Mouse (Mus musculus): ENCODE data around the gene Rhot1. TPM values are rescaled to one million over a fixed set of nuclear protein-coding genes. Genes with fewer than 3 reads are reported as not detected.
"Not testable (repeated sequence)": the region's sequence is repeated elsewhere in the genome, so short reads cannot be mapped to it uniquely, and the experiment has no call there.

The Rhot1 gene
- polyA plus RNA-seq, 1 experiment from 2014 or later = 67.4 TPM

DNA sequence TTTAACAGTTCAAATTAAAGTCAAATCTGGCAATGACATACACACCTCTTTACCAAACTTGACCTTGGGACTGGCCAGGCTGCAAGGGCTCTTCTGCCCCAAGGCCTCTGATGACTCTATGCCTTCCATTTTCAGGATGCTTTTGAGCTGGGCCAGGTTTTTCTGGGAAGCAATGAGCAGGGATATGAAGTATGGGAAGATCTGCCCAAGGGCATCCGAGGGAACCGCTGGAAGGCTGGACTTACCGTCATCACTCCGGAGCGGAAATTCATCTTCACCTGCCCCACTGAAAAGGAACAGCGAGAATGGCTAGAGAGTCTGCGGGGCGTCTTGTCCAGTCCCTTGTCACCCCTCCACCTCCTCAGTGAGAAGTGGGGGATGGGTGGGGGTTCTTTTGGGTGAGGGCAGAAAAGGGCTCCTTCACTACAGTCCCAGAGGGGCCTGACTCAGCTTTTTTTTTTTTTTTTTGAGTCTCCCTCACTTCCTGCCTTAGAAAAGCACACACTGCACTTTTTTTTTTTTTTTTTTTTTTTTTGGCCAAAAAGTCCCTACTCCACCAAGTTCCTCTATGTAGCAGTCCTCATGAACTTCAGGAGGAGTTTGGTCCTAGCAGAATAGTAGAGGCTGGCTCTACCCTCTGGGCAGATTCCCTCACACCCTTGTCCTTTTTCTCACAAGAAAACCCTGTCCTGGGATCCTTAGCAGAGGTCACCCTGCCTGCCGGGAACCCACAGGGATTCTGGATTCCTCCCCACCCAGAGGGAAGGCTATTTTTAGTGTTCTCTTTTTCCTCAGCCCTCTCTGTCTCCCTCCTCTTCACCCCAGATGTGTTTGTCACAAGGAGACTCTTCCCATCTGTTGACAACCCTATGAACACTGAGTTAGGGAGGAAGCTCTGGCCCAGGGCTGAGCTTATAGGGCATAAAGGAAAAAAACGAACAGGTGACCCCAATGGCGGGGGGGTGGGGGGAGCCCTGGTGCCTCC lies 31.6 kb upstream of the Rhot1 start:
- Histone ChIP-seq H3K4me1 (replicated peaks) (no peaks in the 10 kb centered on the region), H3K27me3 (no peaks in the 10 kb centered on the region), H3K4me3 (no peak overlapping the region), H3K9me3 (no peaks in the 10 kb centered on the region), H3K9ac (no peak overlapping the region), H3K4me2 (no peak overlapping the region), H3K27ac (replicated peaks) (no peak overlapping the region), H3K36me3 (no peaks in the 10 kb centered on the region)
- ATAC-seq (ENCODE audit: low FRiP score, low read depth) = no peak
- WGBS = 77% methylated on average over 11 of the region's 11 CpGs

- Histone ChIP-seq H3K4me2 (no peak overlapping the region), H3K4me3 (no peak overlapping the region), H3K9me3 (no peaks in the 10 kb centered on the region), H3K27me3 (no peaks in the 10 kb centered on the region), H3K36me3 (no peaks in the 10 kb centered on the region), H3K27ac (replicated peaks) (no peak overlapping the region), H3K4me1 (replicated peaks) (no peaks in the 10 kb centered on the region), H3K9ac (no peak overlapping the region)
- 87% methylated on average over 8 of the region's 8 CpGs for WGBS
- ATAC-seq (ENCODE audit: low FRiP score, low read depth) = no peak
Measured at GRCm38 (mm10) chr11:80178316-80178715, 30.5 kb upstream of the Rhot1 start.

DNA sequence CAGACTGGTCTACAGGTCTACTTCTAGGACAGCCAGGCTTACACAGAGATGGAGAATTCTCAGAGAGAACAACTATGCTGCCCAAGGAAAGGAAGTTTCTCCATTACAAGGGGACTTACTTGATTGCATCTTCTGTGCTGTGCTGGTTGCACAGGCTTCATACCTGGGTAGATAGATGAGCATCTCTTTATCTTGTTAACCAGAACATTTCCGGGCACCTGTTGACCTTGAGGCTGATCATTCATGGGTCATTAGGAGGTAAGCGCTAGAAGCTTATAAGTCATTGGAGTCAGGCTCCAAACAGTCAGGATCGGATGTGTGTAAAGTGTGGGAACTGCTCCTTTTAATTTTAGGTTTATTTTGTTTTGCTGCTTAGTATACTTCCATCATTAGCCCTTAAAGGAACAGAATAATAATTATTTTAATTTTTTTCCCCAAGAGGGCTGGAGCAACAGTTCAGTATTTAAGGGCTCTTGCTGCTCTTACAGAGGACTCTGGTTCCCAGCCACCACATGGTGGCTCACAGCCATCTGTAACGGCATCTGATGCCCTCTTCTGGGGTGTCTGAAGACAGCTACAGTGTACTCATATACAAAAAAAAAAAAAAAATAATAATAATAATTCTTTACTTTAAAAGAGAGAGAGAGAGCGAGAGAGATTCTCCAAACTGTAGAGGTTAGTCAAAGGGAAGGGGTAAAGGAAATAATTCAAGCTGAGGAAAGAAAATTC lies 27.6 kb upstream of the Rhot1 start:
- H3K9me3 ChIP-seq = no peaks in the 10 kb centered on the region
- no peak for ATAC-seq (ENCODE audit: low FRiP score, low read depth)
- H3K27me3 ChIP-seq = no peaks in the 10 kb centered on the region
- H3K9ac ChIP-seq = no peak overlapping the region
- no peak overlapping the region for H3K4me3 ChIP-seq
- no peak overlapping the region for H3K27ac ChIP-seq (replicated peaks)
- H3K36me3 ChIP-seq = no peaks in the 10 kb centered on the region
- no peak overlapping the region for H3K4me2 ChIP-seq
- no peaks in the 10 kb centered on the region for H3K4me1 ChIP-seq (replicated peaks)
- 80% methylated on average over 5 of the region's 5 CpGs for WGBS

DNA sequence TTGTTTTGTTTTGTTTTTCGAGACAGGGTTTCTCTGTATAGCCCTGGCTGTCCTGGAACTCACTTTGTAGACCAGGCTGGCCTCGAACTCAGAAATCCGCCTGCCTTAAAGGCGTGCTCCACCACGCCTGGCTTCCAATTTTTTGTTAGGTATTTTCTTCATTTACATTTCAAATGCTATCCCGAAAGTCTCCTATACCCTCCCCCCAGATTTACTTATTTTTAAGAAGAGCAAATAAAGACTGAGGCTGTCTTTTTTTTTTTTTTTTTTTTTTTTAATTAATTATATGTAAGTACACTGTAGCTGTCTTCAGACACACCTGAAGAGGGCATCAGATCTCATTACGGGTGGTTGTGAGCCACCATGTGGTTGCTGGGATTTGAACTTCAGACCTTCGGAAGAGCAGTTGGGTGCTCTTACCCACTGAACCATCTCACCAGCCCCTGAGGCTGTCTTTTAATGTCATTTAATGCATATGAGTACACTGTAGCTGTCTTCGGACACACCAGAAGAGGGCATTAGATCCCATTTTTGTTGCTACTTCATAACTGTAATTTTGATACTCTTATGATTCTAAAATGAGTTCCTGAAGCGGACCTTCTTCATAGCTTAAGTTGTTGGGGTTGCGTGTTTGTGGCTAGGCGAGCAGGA lies 25.6 kb upstream of the Rhot1 start:
- H3K27me3 ChIP-seq; H3K36me3 ChIP-seq; H3K4me1 ChIP-seq (replicated peaks); H3K9me3 ChIP-seq: not testable (repeated sequence)
- peak overlapping the region; percentile 70; the same call in 1 of the 2 replicates for H3K9ac ChIP-seq
- 0 out of 2 replicates have a peak overlapping the region, but pooled peaks have one; percentile 75 for H3K27ac ChIP-seq (replicated peaks)
- peak overlapping the region; percentile 55 for H3K4me3 ChIP-seq
- ATAC-seq (ENCODE audit: low FRiP score, low read depth) = peak; percentile 38; the same call in 1 of the 2 replicates
- 45% methylated on average over 12 of the region's 12 CpGs for WGBS
- peak overlapping the region; percentile 78 for H3K4me2 ChIP-seq

- Histone ChIP-seq H3K4me2 (peak within 1 kb of the TSS; percentile 78), H3K4me1 (replicated peaks) (no peaks in the 10 kb centered on the region), H3K9ac (peak within 1 kb of the TSS; percentile 70), H3K36me3 (no peaks in the 10 kb centered on the region), H3K27me3 (no peaks in the 10 kb centered on the region), H3K9me3 (no peaks in the 10 kb centered on the region), H3K4me3 (peak within 1 kb of the TSS; percentile 55), H3K27ac (replicated peaks) (peak within 1 kb of the TSS; percentile 75; the same call in 1 of the 2 replicates)
- WGBS = 4% methylated on average over 33 of the region's 33 CpGs
- peak; percentile 88 for ATAC-seq (ENCODE audit: low FRiP score, low read depth)
Measured at GRCm38 (mm10) chr11:80183705-80184255, 25.0 kb upstream of the Rhot1 start, which contains the start of gene Rnf135. Rnf135 (plus strand) TSS chr11:80183851.

DNA sequence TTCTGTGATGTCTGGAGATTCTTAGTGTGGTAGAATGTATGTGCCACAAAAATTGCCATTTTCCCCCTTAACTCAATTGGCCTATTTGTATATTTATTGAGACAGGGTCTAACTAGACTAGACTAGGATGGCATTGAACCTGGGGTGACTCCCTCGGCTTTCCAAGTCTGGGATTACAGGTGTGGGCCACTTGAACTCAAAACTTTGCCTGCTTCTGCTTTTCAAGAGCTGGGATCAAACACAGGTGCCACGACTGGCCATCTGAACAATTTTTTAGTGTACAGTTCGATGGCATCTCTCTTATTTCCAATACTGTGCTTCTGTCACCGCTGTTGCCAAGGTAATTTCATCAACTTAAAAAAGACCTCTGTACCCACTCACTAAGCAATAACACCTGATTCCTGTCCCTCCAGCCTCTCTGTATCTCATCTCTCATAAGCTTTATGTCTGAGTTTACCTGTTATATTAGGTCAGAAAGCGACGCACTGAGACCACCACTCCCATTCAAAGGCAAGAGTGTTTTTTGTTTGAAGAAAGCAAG lies 24.2 kb upstream of the Rhot1 start:
- Histone ChIP-seq H3K27me3 (no peaks in the 10 kb centered on the region), H3K4me1 (replicated peaks) (no peaks in the 10 kb centered on the region), H3K9ac (no peak overlapping the region), H3K4me2 (peak overlapping the region; percentile 78), H3K4me3 (peak overlapping the region; percentile 55), H3K9me3 (no peaks in the 10 kb centered on the region), H3K36me3 (no peaks in the 10 kb centered on the region), H3K27ac (replicated peaks) (peak overlapping the region; percentile 75; the same call in 1 of the 2 replicates)
- WGBS = 89% methylated on average over 6 of the region's 6 CpGs
- no peak for ATAC-seq (ENCODE audit: low FRiP score, low read depth)

DNA sequence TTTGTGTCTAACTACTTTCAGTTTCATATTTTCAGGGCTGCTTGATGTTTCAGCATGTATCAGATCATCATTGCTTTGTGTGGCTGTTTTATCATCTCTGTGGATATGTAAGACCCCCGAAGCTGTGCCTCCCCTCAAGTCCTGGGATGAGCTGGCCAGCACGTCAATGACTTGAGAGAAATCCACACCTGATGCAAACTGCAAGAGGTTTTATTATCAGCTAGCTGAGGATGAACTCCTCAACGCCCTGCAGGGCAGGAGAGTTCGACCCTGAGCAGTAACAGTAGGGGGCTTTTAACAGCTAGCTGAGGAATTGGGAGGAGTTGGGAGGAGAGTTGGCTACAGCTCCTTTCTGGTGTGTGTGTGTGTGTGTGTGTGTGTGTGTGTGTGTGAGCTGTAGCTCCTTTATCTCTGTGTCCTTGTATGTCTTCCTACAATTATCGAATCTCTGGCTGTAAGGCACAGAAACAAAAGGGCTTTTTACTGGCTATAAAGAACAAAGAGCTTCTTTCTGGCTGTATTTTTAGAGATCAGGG lies 23.3 kb upstream of the Rhot1 start:
- H3K9me3 ChIP-seq; H3K27ac ChIP-seq (replicated peaks); H3K4me3 ChIP-seq; H3K27me3 ChIP-seq; H3K9ac ChIP-seq; ATAC-seq (ENCODE audit: low FRiP score, low read depth); H3K4me1 ChIP-seq (replicated peaks); H3K4me2 ChIP-seq; H3K36me3 ChIP-seq: not testable (repeated sequence)
- 50% methylated on average over 5 of the region's 5 CpGs for WGBS

GRCm38 (mm10) chr11:80190280-80190679 lies 18.5 kb upstream of the Rhot1 start:
- Histone ChIP-seq H3K36me3 (no peaks in the 10 kb centered on the region), H3K4me1 (replicated peaks) (no peaks in the 10 kb centered on the region), H3K27ac (replicated peaks) (no peak overlapping the region), H3K4me3 (no peak overlapping the region), H3K9me3 (no peaks in the 10 kb centered on the region), H3K9ac (no peak overlapping the region), H3K27me3 (no peaks in the 10 kb centered on the region), H3K4me2 (no peak overlapping the region)
- WGBS = 80% methylated on average over 4 of the region's 4 CpGs
- ATAC-seq (ENCODE audit: low FRiP score, low read depth) = no peak

- ATAC-seq (ENCODE audit: low FRiP score, low read depth) = no peak
- Histone ChIP-seq H3K27ac (replicated peaks) (no peak overlapping the region), H3K9me3 (no peaks in the 10 kb centered on the region), H3K9ac (no peak overlapping the region), H3K36me3 (no peaks in the 10 kb centered on the region), H3K4me2 (no peak overlapping the region), H3K4me1 (replicated peaks) (no peaks in the 10 kb centered on the region), H3K4me3 (no peak overlapping the region), H3K27me3 (no peaks in the 10 kb centered on the region)
- WGBS = 63% methylated on average over 4 of the region's 4 CpGs
Measured at GRCm38 (mm10) chr11:80193827-80194226, 15.0 kb upstream of the Rhot1 start.

DNA sequence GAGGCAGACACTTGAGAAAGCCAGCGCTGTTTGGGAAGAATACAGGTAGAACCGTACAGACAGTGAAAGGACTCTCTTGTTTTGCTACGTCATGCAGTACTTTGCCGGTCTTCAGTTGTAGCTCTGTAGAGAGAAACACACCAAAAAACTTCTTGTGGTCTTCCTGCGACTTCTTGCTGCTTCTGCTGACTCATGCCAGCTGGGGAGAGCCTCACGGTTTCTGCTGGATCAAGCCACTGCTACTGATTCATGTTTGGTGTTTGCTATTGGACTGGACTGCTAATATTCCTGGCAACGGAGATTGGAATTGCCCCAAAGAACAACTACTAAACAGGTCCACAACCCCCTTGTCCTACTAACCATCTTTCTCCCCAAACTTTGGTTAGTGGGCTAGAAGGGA lies 12.5 kb upstream of the Rhot1 start:
- Histone ChIP-seq H3K4me1 (replicated peaks) (no peaks in the 10 kb centered on the region), H3K4me3 (no peak overlapping the region), H3K27ac (replicated peaks) (no peak overlapping the region), H3K9me3 (no peaks in the 10 kb centered on the region), H3K27me3 (no peaks in the 10 kb centered on the region), H3K4me2 (no peak overlapping the region), H3K9ac (no peak overlapping the region), H3K36me3 (no peaks in the 10 kb centered on the region)
- WGBS = 91% methylated on average over 7 of the region's 7 CpGs
- no peak for ATAC-seq (ENCODE audit: low FRiP score, low read depth)

- Histone ChIP-seq H3K27ac (replicated peaks) (no peak overlapping the region), H3K36me3 (no peaks in the 10 kb centered on the region), H3K9ac (no peak overlapping the region), H3K4me2 (no peak overlapping the region), H3K9me3 (no peaks in the 10 kb centered on the region), H3K4me3 (no peak overlapping the region), H3K4me1 (replicated peaks) (no peaks in the 10 kb centered on the region), H3K27me3 (no peaks in the 10 kb centered on the region)
- WGBS = 96% methylated on average over 3 of the region's 3 CpGs
- no peak for ATAC-seq (ENCODE audit: low FRiP score, low read depth)
Measured at GRCm38 (mm10) chr11:80199316-80199715, 9.5 kb upstream of the Rhot1 start.
